Mouse (Mus musculus) megakaryocyte, adult 5-6 weeks (primary cell): ENCODE results near the gene Myo1f. TPM values are rescaled to one million over a fixed set of nuclear protein-coding genes. Genes with fewer than 3 reads are reported as not detected.

ENCODE experiments used
- ATAC-seq: 2 replicates; pipeline ENCODE4 v1.8.0; 2016; ENCODE audit warnings: mild to moderate bottlenecking, inconsistent platforms; ENCODE audit not compliant: poor library complexity, severe bottlenecking
- total RNA-seq, 2 experiments: library from RNA; stranded (forward) in 1 of 2; stranded (reverse) in 1 of 2; fragments of 153-499, 151-499 nt in 1 of 2; fragments of 221-1000, 200-1000 nt in 1 of 2; gene quantifications; 2 replicates each; pipeline versions ENCODE4 v1.2.3 to v1.2.4; 2015 to 2017

The Myo1f gene
- total RNA-seq, 2 experiments from 2014 or later = 151 to 380 TPM

DNA sequence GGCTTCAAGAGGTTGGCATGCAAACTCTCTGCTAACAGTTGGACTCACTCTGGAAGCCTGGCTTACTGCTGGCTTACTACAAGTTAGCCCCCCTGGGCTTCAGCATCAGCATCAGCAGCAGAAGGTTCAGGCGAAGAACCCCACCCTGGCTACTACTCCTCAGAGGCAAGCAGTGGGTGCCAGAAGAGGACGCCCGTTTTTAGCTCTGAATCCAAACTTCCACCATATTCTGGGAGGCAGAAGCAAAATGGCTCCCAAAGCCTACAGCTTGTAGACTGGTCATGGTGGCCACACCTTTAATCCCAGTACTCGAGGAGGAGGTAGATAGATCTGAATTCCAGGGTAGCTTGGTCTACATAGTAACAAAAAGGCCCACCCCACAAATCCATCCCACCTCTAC lies 88.6 kb downstream of the Myo1f start:
- ATAC-seq = no peak

GRCm38 (mm10) chr17:33645073-33645472 lies 89.6 kb downstream of the Myo1f start:
- no peak for ATAC-seq

- ATAC-seq = no peak
Measured at GRCm38 (mm10) chr17:33649781-33650475, 94.4 kb downstream of the Myo1f start.

Other genes with a start within 250 kb of the Myo1f start
- 10.7 and 17.8 TPM in 2 replicates for gene Zfp81, start 196.8 kb upstream of the Myo1f start, total RNA-seq (2015)
- gene Zfp81, start 196.8 kb upstream of the Myo1f start, total RNA-seq (2017) = 9.9 and 12.4 TPM in 2 replicates
- 25.0 and 29.8 TPM in 2 replicates for gene Zfp101, start 161.1 kb upstream of the Myo1f start, total RNA-seq (2015)
- gene Zfp101, start 161.1 kb upstream of the Myo1f start, total RNA-seq (2017) = 38.4 and 47.9 TPM in 2 replicates
- not detected in 2 replicates for gene Actl9, start 122.8 kb upstream of the Myo1f start, total RNA-seq (2015)
- not detected in 2 replicates for gene Actl9, start 122.8 kb upstream of the Myo1f start, total RNA-seq (2017)
- gene Adamts10, start 31.5 kb upstream of the Myo1f start, total RNA-seq (2015) = 27.5 and 28.6 TPM in 2 replicates
- gene Adamts10, start 31.5 kb upstream of the Myo1f start, total RNA-seq (2017) = 39.7 and 41.6 TPM in 2 replicates
- 63.1 and 65.6 TPM in 2 replicates for gene Zfp414, start 73.4 kb downstream of the Myo1f start, total RNA-seq (2015)
- gene Zfp414, start 73.4 kb downstream of the Myo1f start, total RNA-seq (2017) = 29.2 and 29.4 TPM in 2 replicates
- gene Pram1, start 82.3 kb downstream of the Myo1f start, total RNA-seq (2015) = 111 and 127 TPM in 2 replicates
- gene Pram1, start 82.3 kb downstream of the Myo1f start, total RNA-seq (2017) = 29.6 and 34.3 TPM in 2 replicates
- gene Hnrnpm, start 131.2 kb downstream of the Myo1f start, total RNA-seq (2015) = 362 and 391 TPM in 2 replicates
- 264 and 265 TPM in 2 replicates for gene Hnrnpm, start 131.2 kb downstream of the Myo1f start, total RNA-seq (2017)
- gene March2, start 163.0 kb downstream of the Myo1f start, total RNA-seq (2015) = 51.4 and 64.2 TPM in 2 replicates
- gene March2, start 163.0 kb downstream of the Myo1f start, total RNA-seq (2017) = 42.7 and 46.6 TPM in 2 replicates
- 94.0 and 104 TPM in 2 replicates for gene Rab11b, start 204.8 kb downstream of the Myo1f start, total RNA-seq (2015)
- gene Rab11b, start 204.8 kb downstream of the Myo1f start, total RNA-seq (2017) = 26.7 and 41.1 TPM in 2 replicates
- gene Angptl4, start 226.1 kb downstream of the Myo1f start, total RNA-seq (2015) = 0.59 and 0.80 TPM in 2 replicates
- gene Angptl4, start 226.1 kb downstream of the Myo1f start, total RNA-seq (2017) = 0.33 and 0.73 TPM in 2 replicates